Mouse (Mus musculus) lung, postnatal 0 days (tissue): ENCODE results near the gene Lclat1.

Experiments used
- CTCF ChIP-seq: IDR thresholded peaks from 2 replicates; pipeline ENCODE4 v1.5.1; 2016; ENCODE audit warnings: antibody characterized with exemption, mild to moderate bottlenecking
- EP300 ChIP-seq: IDR thresholded peaks from 2 replicates; pipeline ENCODE4 v1.6.1; 2016; ENCODE audit warnings: antibody characterized with exemption, mild to moderate bottlenecking, control low read depth

DNA sequence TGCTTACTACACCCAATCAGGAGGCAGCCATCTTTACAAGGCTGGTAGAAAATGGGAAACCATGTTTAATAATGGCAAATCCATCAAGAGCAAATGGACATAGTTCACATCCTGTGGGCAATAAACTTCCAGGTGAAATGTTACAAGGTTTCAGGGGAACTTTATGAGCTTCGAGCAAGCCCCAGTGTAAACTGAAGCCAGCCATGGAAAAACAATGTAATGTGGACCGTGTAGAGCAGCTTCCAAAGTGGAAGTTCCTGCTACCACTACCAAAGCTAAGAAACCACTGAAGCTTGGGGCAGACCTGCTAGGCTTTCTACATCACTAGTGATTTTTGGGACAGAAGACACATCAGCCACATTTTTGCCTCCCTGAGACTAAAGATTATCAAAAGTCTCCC, 44.5 kb upstream of the Lclat1 start:
- TF ChIP-seq CTCF (no peak), EP300 (no peak)
